Mouse (Mus musculus) cerebellum, postnatal 36 days (tissue): ENCODE data around the gene Gtf3a.
"Not testable (repeated sequence)": the region's sequence is repeated elsewhere in the genome, so short reads cannot be mapped to it uniquely, and the experiment has no call there.

Source experiments
- DNase-seq, 2 experiments: peaks; one replicate each; pipeline ENCODE4 v3.0.0; 2021 to 2022; ENCODE audit warnings: mixed read lengths in 2 of 2

Gtf3a gene

GRCm38 (mm10) chr5:146948508-146949088 is at the start of gene Gtf3a:
Gtf3a (plus strand) TSS chr5:146948657.
- peak; percentile 77 to 78 for DNase-seq

GRCm38 (mm10) chr5:146900331-146900730 is 48.1 kb upstream of the Gtf3a start:
- DNase-seq, result no peak

- DNase-seq, result no peak
These were observed 47.0 kb upstream of the Gtf3a start for GRCm38 (mm10) chr5:146901501-146901900.

- peak; percentile 74 to 82 for DNase-seq
These were observed 44.1 kb upstream of the Gtf3a start for GRCm38 (mm10) chr5:146904404-146904803.

- DNase-seq, result peak; percentile 76 to 78
These were observed 42.8 kb upstream of the Gtf3a start for GRCm38 (mm10) chr5:146905486-146906172.

GRCm38 (mm10) chr5:146907533-146907932 is 40.9 kb upstream of the Gtf3a start:
- no peak for DNase-seq

- DNase-seq, result no peak
These were observed 39.8 kb upstream of the Gtf3a start for GRCm38 (mm10) chr5:146908629-146909028.

- DNase-seq, result no peak
These were observed 36.3 kb upstream of the Gtf3a start for GRCm38 (mm10) chr5:146912206-146912605.

- DNase-seq, result no peak
These were observed 35.1 kb upstream of the Gtf3a start for GRCm38 (mm10) chr5:146913355-146913754.

- peak; percentile 45 to 55 for DNase-seq
These were observed 34.2 kb upstream of the Gtf3a start for GRCm38 (mm10) chr5:146914088-146914766.

GRCm38 (mm10) chr5:146916273-146916672 is 32.2 kb upstream of the Gtf3a start:
- DNase-seq, result no peak

GRCm38 (mm10) chr5:146916806-146917205 is 31.7 kb upstream of the Gtf3a start:
- DNase-seq, result no peak

- DNase-seq, result not testable (repeated sequence)
These were observed 31.1 kb upstream of the Gtf3a start for GRCm38 (mm10) chr5:146917357-146917756.

- no peak for DNase-seq
These were observed 28.6 kb upstream of the Gtf3a start for GRCm38 (mm10) chr5:146919874-146920273.

GRCm38 (mm10) chr5:146920314-146921161 is 27.9 kb upstream of the Gtf3a start:
- no peak for DNase-seq

- DNase-seq, result no peak
These were observed 27.2 kb upstream of the Gtf3a start for GRCm38 (mm10) chr5:146921224-146921623.

GRCm38 (mm10) chr5:146923547-146923946 is 24.9 kb upstream of the Gtf3a start:
- DNase-seq, result no peak

- DNase-seq, result no peak
These were observed 21.8 kb upstream of the Gtf3a start for GRCm38 (mm10) chr5:146926673-146927072.

- DNase-seq, result no peak
These were observed 17.0 kb upstream of the Gtf3a start for GRCm38 (mm10) chr5:146931422-146931821.

- DNase-seq, result no peak
These were observed 16.4 kb upstream of the Gtf3a start for GRCm38 (mm10) chr5:146931904-146932553.

GRCm38 (mm10) chr5:146933466-146933865 is 15.0 kb upstream of the Gtf3a start:
- no peak for DNase-seq
